Mouse (Mus musculus) spleen, postnatal 14 days (tissue): ENCODE measurements around the gene Nploc4.
A peak's percentile ranks its signal among the peaks of the same experiment; 100 is the strongest.

Source experiments
- DNase-seq, 2 experiments: peaks; one replicate each; pipeline ENCODE4 v3.0.0; 2021 to 2022; ENCODE audit warnings: low spot score in 2 of 2

Nploc4 gene

GRCm38 (mm10) chr11:120437152-120437856, at the start of gene Nploc4:
Gene Nploc4, minus strand, starts transcription at chr11:120437708.
- DNase-seq: peak; percentile 84 to 91

GRCm38 (mm10) chr11:120485251-120485650, 47.7 kb upstream of the Nploc4 start:
- no peak for DNase-seq

- DNase-seq: peak; percentile 74 to 79
Observed at GRCm38 (mm10) chr11:120484265-120484981, 46.9 kb upstream of the Nploc4 start, which contains the start of gene Mrpl12. Gene Mrpl12, plus strand, starts transcription at chr11:120484613.

GRCm38 (mm10) chr11:120483448-120483934, 46.0 kb upstream of the Nploc4 start:
- DNase-seq: no peak

- no peak for DNase-seq
Observed at GRCm38 (mm10) chr11:120472052-120472451, 34.5 kb upstream of the Nploc4 start.

- DNase-seq: no peak
Observed at GRCm38 (mm10) chr11:120467736-120468092, 30.2 kb upstream of the Nploc4 start.

GRCm38 (mm10) chr11:120467051-120467735, 29.7 kb upstream of the Nploc4 start, which contains the start of gene Arl16:
Gene Arl16, minus strand, starts transcription at chr11:120467607.
- peak; percentile 88 to 89 for DNase-seq

- DNase-seq: no peak
Observed at GRCm38 (mm10) chr11:120465521-120465920, 28.0 kb upstream of the Nploc4 start.

- no peak for DNase-seq
Observed at GRCm38 (mm10) chr11:120464365-120464764, 26.9 kb upstream of the Nploc4 start.

GRCm38 (mm10) chr11:120463536-120463935, 26.0 kb upstream of the Nploc4 start:
- DNase-seq: no peak

- DNase-seq: no peak
Observed at GRCm38 (mm10) chr11:120458847-120459597, 21.5 kb upstream of the Nploc4 start.

- DNase-seq: peak; percentile 50 to 63
Observed at GRCm38 (mm10) chr11:120457772-120458751, 20.6 kb upstream of the Nploc4 start, which contains the start of the genes Oxld1 and Ccdc137. Gene Oxld1, minus strand, starts transcription at chr11:120458068. Gene Ccdc137, plus strand, starts transcription at chr11:120458115.

GRCm38 (mm10) chr11:120457370-120457769, 19.9 kb upstream of the Nploc4 start:
- no peak for DNase-seq

GRCm38 (mm10) chr11:120455413-120455812, 17.9 kb upstream of the Nploc4 start:
- no peak for DNase-seq

- DNase-seq: no peak
Observed at GRCm38 (mm10) chr11:120454965-120455364, 17.5 kb upstream of the Nploc4 start.

GRCm38 (mm10) chr11:120453306-120453705, 15.8 kb upstream of the Nploc4 start, which contains the start of gene Pde6g:
Gene Pde6g, minus strand, starts transcription at chr11:120453500.
- DNase-seq: no peak

GRCm38 (mm10) chr11:120452246-120452645, 14.7 kb upstream of the Nploc4 start:
- DNase-seq: no peak

- no peak for DNase-seq
Observed at GRCm38 (mm10) chr11:120447179-120447578, 9.7 kb upstream of the Nploc4 start.

- DNase-seq: no peak
Observed at GRCm38 (mm10) chr11:120445475-120445874, 8.0 kb upstream of the Nploc4 start.

- DNase-seq: no peak
Observed at GRCm38 (mm10) chr11:120444106-120444505, 6.6 kb upstream of the Nploc4 start.
